In genomic region chr5:24283181-24283580, GRCm38 (mm10) we compare ENCODE assay signal across 15 mouse cellular contexts.
"Had no signal": no experiment of that assay in that cellular context is flagged by ENCODE, and none has a peak within 500 bp of the region (broad histone marks: within the 10 kb centered on the region; RNA-seq: fewer than 3 reads in every experiment).

No protein-coding gene starts in this region.

- ATAC-seq: hindbrain, postnatal 0 days; intestine, embryonic 16.5 days had no signal

- DNase-seq: gastrocnemius, postnatal 14 days; gastrocnemius, postnatal 36 days; heart, adult 11 months; heart, adult 2 months; heart, postnatal 14 days; heart, postnatal 36 days; kidney, adult 11 months; kidney, adult 2 months; kidney, adult 9 months; kidney, postnatal 14 days; kidney, postnatal 36 days; liver; liver, embryonic 13.5 days had no signal
